In the genomic region with DNA sequence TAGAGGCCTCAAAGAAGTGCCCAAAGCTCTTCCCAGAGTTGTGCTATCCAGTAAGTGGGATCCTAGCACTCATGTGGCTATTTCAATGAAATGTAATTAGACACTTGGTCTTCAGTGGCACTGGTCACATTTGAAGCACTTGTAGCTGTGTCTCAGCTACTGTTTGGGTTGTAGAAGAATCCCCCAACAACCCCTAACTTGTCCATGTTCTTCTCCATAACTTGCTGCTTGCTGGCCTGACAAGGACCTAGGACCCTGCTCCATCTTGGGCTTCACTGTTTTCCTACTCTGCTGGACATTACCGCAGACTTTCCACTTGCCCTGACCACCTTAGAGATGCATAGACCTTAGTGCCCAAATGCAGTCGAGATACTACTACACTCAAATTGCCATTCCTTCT, we compare ENCODE assay signal across 9 mouse cellular contexts. TPM values are rescaled to one million over a fixed set of nuclear protein-coding genes. Genes with fewer than 3 reads are reported as not detected.
DNase-seq lines count a peak whose midpoint lies in the region; ATAC-seq and TF ChIP-seq lines count a peak whose summit lies in the region.
"Had no signal": no experiment of that assay in that cellular context is flagged by ENCODE, and none has a peak within 500 bp of the region (broad histone marks: within the 10 kb centered on the region; RNA-seq: fewer than 3 reads in every experiment).

No protein-coding gene starts in this region.

- H3K9me3 ChIP-seq in lung, embryonic 16.5 days (ENCODE audit: control insufficient read depth, low read length), result no peaks in the 10 kb centered on the region
- H3K9me3 ChIP-seq in embryonic facial prominence, embryonic 14.5 days (ENCODE audit: control insufficient read depth, low read length), result no peaks in the 10 kb centered on the region
- no peaks in the 10 kb centered on the region for H3K9me3 ChIP-seq in intestine, postnatal 0 days (ENCODE audit: control insufficient read depth)
- H3K9me3 ChIP-seq in neural tube, embryonic 15.5 days (replicated peaks), result no peaks in the 10 kb centered on the region

- no peaks in the 10 kb centered on the region for H3K27me3 ChIP-seq in lung, embryonic 16.5 days (ENCODE audit: control insufficient read depth, insufficient read depth, low read depth, low read length)
- no peaks in the 10 kb centered on the region for H3K27me3 ChIP-seq in embryonic facial prominence, embryonic 14.5 days (replicated peaks; ENCODE audit: control insufficient read depth, insufficient read depth, low read length)
- H3K27me3 ChIP-seq in intestine, postnatal 0 days (replicated peaks; ENCODE audit: control insufficient read depth, insufficient read depth, low read length), result no peaks in the 10 kb centered on the region
- H3K27me3 ChIP-seq in neural tube, embryonic 15.5 days (replicated peaks), result no peaks in the 10 kb centered on the region

- no peaks in the 10 kb centered on the region for H3K36me3 ChIP-seq in lung, embryonic 16.5 days (ENCODE audit: control insufficient read depth, insufficient read depth, low read length)
- peaks cover 10% of the 10 kb centered on the region; the same call in 1 of the 2 replicates for H3K36me3 ChIP-seq in embryonic facial prominence, embryonic 14.5 days (ENCODE audit: control insufficient read depth, insufficient read depth, low read length)
- no peaks in the 10 kb centered on the region for H3K36me3 ChIP-seq in intestine, postnatal 0 days (ENCODE audit: control insufficient read depth, insufficient read depth)
- no peaks in the 10 kb centered on the region for H3K36me3 ChIP-seq in neural tube, embryonic 15.5 days

- DNase-seq in lung, adult 18-20 months, result no peak
- DNase-seq in embryonic facial prominence, embryonic 14.5 days (ENCODE audit: low spot score), result no peak
- DNase-seq in cerebellum, postnatal 25 days, result no peak
- no peak for DNase-seq in left cerebral cortex, postnatal 14 days (ENCODE audit: low spot score in 2 of 2)
- no peak for DNase-seq in T-cell, adult 2 months (ENCODE audit: low spot score)

- intact Hi-C loops in left cerebral cortex, postnatal 14 days (cut with DNase I), result loop anchor here (2.0 to 10.0 kb wide), 2 partner anchors 47 to 387 kb away; a partner anchor contains a TSS

- H3K4me2 ChIP-seq in lung, embryonic 16.5 days (ENCODE audit: low read depth, low read length), result peak overlapping the region; percentile 76
- peak overlapping the region; percentile 68 for H3K4me2 ChIP-seq in embryonic facial prominence, embryonic 14.5 days (ENCODE audit: low read depth, low read length)
- peak overlapping the region; percentile 80 for H3K4me2 ChIP-seq in intestine, postnatal 0 days (replicated peaks; ENCODE audit: low read depth)
- peak overlapping the region; percentile 90 for H3K4me2 ChIP-seq in neural tube, embryonic 15.5 days

- TF ChIP-seq CTCF in intestine, postnatal 0 days (IDR thresholded peaks at IDR 0.05; ENCODE audit: low read depth), result no peak

- ATAC-seq in lung, embryonic 16.5 days (ENCODE audit: low read depth), result no peak
- no peak for ATAC-seq in embryonic facial prominence, embryonic 14.5 days (ENCODE audit: low read depth)
- no peak for ATAC-seq in intestine, postnatal 0 days
- no peak for ATAC-seq in neural tube, embryonic 15.5 days (ENCODE audit: low FRiP score)

- peak overlapping the region; percentile 78 for H3K4me3 ChIP-seq in lung, embryonic 16.5 days (ENCODE audit: low read length)
- peak overlapping the region; percentile 90 for H3K4me3 ChIP-seq in embryonic facial prominence, embryonic 14.5 days (ENCODE audit: low read depth, low read length)
- H3K4me3 ChIP-seq in intestine, postnatal 0 days (ENCODE audit: low read depth, low read length), result peak overlapping the region; percentile 83
- H3K4me3 ChIP-seq in neural tube, embryonic 15.5 days (replicated peaks), result peak overlapping the region; percentile 92

- H3K4me1 ChIP-seq in lung, embryonic 16.5 days (replicated peaks; ENCODE audit: control insufficient read depth, insufficient read depth, low read length), result peaks cover 17% of the 10 kb centered on the region
- peaks cover 13% of the 10 kb centered on the region; the same call in 1 of the 2 replicates for H3K4me1 ChIP-seq in embryonic facial prominence, embryonic 14.5 days (ENCODE audit: control insufficient read depth, insufficient read depth, low read length)
- H3K4me1 ChIP-seq in intestine, postnatal 0 days (replicated peaks; ENCODE audit: control insufficient read depth, insufficient read depth, low read length), result no peaks in the 10 kb centered on the region
- peaks cover 22% of the 10 kb centered on the region for H3K4me1 ChIP-seq in neural tube, embryonic 15.5 days

- H3K27ac ChIP-seq in lung, embryonic 16.5 days (ENCODE audit: low read length), result no peak overlapping the region
- 0 out of 2 replicates have a peak overlapping the region, but pooled peaks have one; percentile 99 for H3K27ac ChIP-seq in embryonic facial prominence, embryonic 14.5 days (replicated peaks; ENCODE audit: low read depth, low read length)
- peak overlapping the region; percentile 99 for H3K27ac ChIP-seq in intestine, postnatal 0 days (ENCODE audit: low read depth, low read length)
- peak overlapping the region; percentile 97; the same call in 1 of the 2 replicates for H3K27ac ChIP-seq in neural tube, embryonic 15.5 days (replicated peaks)

- WGBS in lung, embryonic 16.5 days, result 47% methylated on average over 2 of the region's 2 CpGs
- WGBS in embryonic facial prominence, embryonic 14.5 days, result 65% methylated on average over 2 of the region's 2 CpGs
- 41% methylated on average over 2 of the region's 2 CpGs for WGBS in intestine, postnatal 0 days
- 71% methylated on average over 2 of the region's 2 CpGs for WGBS in neural tube, embryonic 15.5 days

- peak overlapping the region; percentile 99 for H3K9ac ChIP-seq in lung, embryonic 16.5 days (ENCODE audit: low read length)
- peak overlapping the region; percentile 99 for H3K9ac ChIP-seq in embryonic facial prominence, embryonic 14.5 days (ENCODE audit: low read depth, low read length)
- H3K9ac ChIP-seq in intestine, postnatal 0 days (ENCODE audit: low read depth, low read length), result peak overlapping the region; percentile 93
- H3K9ac ChIP-seq in neural tube, embryonic 15.5 days (replicated peaks), result peak overlapping the region; percentile 92; the same call in 1 of the 2 replicates

RNA-seq across cellular contexts. Expression of a gene that starts 1.0 kb away (rescaled TPM):
- 35.8 and 38.2 TPM in 2 replicates for polyA plus RNA-seq in lung, embryonic 16.5 days (2015; fragmentation: Nextera tagmentation; extraction: Ambion mirVana)
- 40.4 and 42.0 TPM in 2 replicates for polyA plus RNA-seq in embryonic facial prominence, embryonic 14.5 days (2014; fragmentation: Nextera tagmentation; extraction: Ambion mirVana)
- polyA plus RNA-seq in intestine, postnatal 0 days (2015; fragmentation: Nextera tagmentation; extraction: Ambion mirVana), result 8.4 TPM in 2 replicates
- polyA plus RNA-seq in neural tube, embryonic 15.5 days (2015; fragmentation: Nextera tagmentation; extraction: Ambion mirVana), result 33.6 and 38.2 TPM in 2 replicates
- total RNA-seq in left cerebral cortex, postnatal 14 days (2021), result 10 to 100 TPM; 36.9 to 39.5 TPM

RNA-seq across cellular contexts. Expression of a gene that starts 15.1 kb away (rescaled TPM):
- polyA plus RNA-seq in lung, embryonic 16.5 days (2015; fragmentation: Nextera tagmentation; extraction: Ambion mirVana), result 0.73 and 0.84 TPM in 2 replicates
- 1.5 and 2.3 TPM in 2 replicates for polyA plus RNA-seq in embryonic facial prominence, embryonic 14.5 days (2014; fragmentation: Nextera tagmentation; extraction: Ambion mirVana)
- 0.75 and 0.86 TPM in 2 replicates for polyA plus RNA-seq in intestine, postnatal 0 days (2015; fragmentation: Nextera tagmentation; extraction: Ambion mirVana)
- 0.17 and 0.59 TPM in 2 replicates for polyA plus RNA-seq in neural tube, embryonic 15.5 days (2015; fragmentation: Nextera tagmentation; extraction: Ambion mirVana)
- under 1 TPM; 0.17 to 0.22 TPM for total RNA-seq in left cerebral cortex, postnatal 14 days (2021)

RNA-seq across cellular contexts. Expression of a gene that starts 41.9 kb away (rescaled TPM):
- polyA plus RNA-seq in lung, embryonic 16.5 days (2015; fragmentation: Nextera tagmentation; extraction: Ambion mirVana), result 73.0 and 78.9 TPM in 2 replicates
- polyA plus RNA-seq in embryonic facial prominence, embryonic 14.5 days (2014; fragmentation: Nextera tagmentation; extraction: Ambion mirVana), result 66.0 and 67.3 TPM in 2 replicates
- polyA plus RNA-seq in intestine, postnatal 0 days (2015; fragmentation: Nextera tagmentation; extraction: Ambion mirVana), result 59.0 and 62.2 TPM in 2 replicates
- 34.0 and 46.2 TPM in 2 replicates for polyA plus RNA-seq in neural tube, embryonic 15.5 days (2015; fragmentation: Nextera tagmentation; extraction: Ambion mirVana)
- 10 to 100 TPM; 57.8 to 72.4 TPM for total RNA-seq in left cerebral cortex, postnatal 14 days (2021)

RNA-seq across cellular contexts. Expression of a gene that starts 47.9 kb away (rescaled TPM):
- polyA plus RNA-seq in lung, embryonic 16.5 days (2015; fragmentation: Nextera tagmentation; extraction: Ambion mirVana), result not detected in 2 replicates
- polyA plus RNA-seq in embryonic facial prominence, embryonic 14.5 days (2014; fragmentation: Nextera tagmentation; extraction: Ambion mirVana), result not detected in 2 replicates
- polyA plus RNA-seq in intestine, postnatal 0 days (2015; fragmentation: Nextera tagmentation; extraction: Ambion mirVana), result not detected in 2 replicates
- polyA plus RNA-seq in neural tube, embryonic 15.5 days (2015; fragmentation: Nextera tagmentation; extraction: Ambion mirVana), result not detected in 2 replicates
- total RNA-seq in left cerebral cortex, postnatal 14 days (2021), result not detected
- total RNA-seq: common myeloid progenitor, adult 5-6 weeks had no signal

RNA-seq across cellular contexts. Expression of a gene that starts 60.0 kb away (rescaled TPM):
- not detected in 2 replicates for polyA plus RNA-seq in lung, embryonic 16.5 days (2015; fragmentation: Nextera tagmentation; extraction: Ambion mirVana)
- 0.10 and 0.35 TPM in 2 replicates for polyA plus RNA-seq in embryonic facial prominence, embryonic 14.5 days (2014; fragmentation: Nextera tagmentation; extraction: Ambion mirVana)
- not detected in 2 replicates for polyA plus RNA-seq in intestine, postnatal 0 days (2015; fragmentation: Nextera tagmentation; extraction: Ambion mirVana)
- polyA plus RNA-seq in neural tube, embryonic 15.5 days (2015; fragmentation: Nextera tagmentation; extraction: Ambion mirVana), result not detected in 2 replicates
- not detected for total RNA-seq in left cerebral cortex, postnatal 14 days (2021)
- total RNA-seq: common myeloid progenitor, adult 5-6 weeks had no signal
